Comparison of ENCODE assay signal across 9 mouse cellular contexts in the genomic region with DNA sequence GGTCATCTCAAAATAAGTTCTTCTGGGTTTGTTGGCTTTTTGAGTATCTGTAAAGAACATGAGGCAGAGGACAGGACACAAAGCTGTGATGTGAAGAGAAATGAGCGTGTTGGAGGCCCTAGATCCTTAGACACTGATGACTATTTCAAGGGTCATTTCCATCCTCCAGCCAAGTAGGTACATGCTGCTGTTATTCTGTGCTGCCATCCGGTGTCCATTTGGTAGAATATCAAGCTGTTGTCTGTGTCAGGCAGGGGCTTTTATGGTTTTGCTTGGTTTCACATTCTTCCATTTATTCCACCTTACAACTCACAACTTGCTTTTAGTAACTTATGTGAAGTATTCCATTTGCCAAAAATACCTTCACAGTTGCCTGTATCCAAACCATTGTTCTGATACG.
DNase-seq lines count a peak whose midpoint lies in the region; ATAC-seq and TF ChIP-seq lines count a peak whose summit lies in the region.
"Had no signal": no experiment of that assay in that cellular context is flagged by ENCODE, and none has a peak within 500 bp of the region (broad histone marks: within the 10 kb centered on the region; RNA-seq: fewer than 3 reads in every experiment).

No protein-coding gene starts in this region.

- no peak overlapping the region for H3K4me2 ChIP-seq in midbrain, embryonic 11.5 days
- no peak overlapping the region for H3K4me2 ChIP-seq in midbrain, embryonic 13.5 days (replicated peaks)
- H3K4me2 ChIP-seq: midbrain, embryonic 12.5 days had no signal

- TF ChIP-seq POLR2A in heart, adult 2 months (IDR thresholded peaks at IDR 0.05; ENCODE audit: insufficient read depth, low read depth, low read length) = no peak
- no peak for TF ChIP-seq POLR2A in lung, adult 2 months (IDR thresholded peaks at IDR 0.05; ENCODE audit: borderline replicate concordance, extremely low read depth, low read depth, low read length)
- TF ChIP-seq POLR2A in thymus, adult 2 months (IDR thresholded peaks at IDR 0.05; ENCODE audit: control insufficient read depth, extremely low read depth, insufficient read depth, low read length, poor library complexity) = no peak

- no peaks in the 10 kb centered on the region for H3K79me2 ChIP-seq in heart, adult 2 months (replicated peaks; ENCODE audit: control insufficient read depth, insufficient read depth, low read length)

- no peaks in the 10 kb centered on the region for H3K27me3 ChIP-seq in heart, adult 2 months (ENCODE audit: control insufficient read depth, insufficient read depth, low read length)
- no peaks in the 10 kb centered on the region for H3K27me3 ChIP-seq in midbrain, embryonic 11.5 days (ENCODE audit: control insufficient read depth, insufficient read depth, low read length)
- H3K27me3 ChIP-seq in midbrain, embryonic 13.5 days = no peaks in the 10 kb centered on the region
- H3K27me3 ChIP-seq in thymus, adult 2 months (ENCODE audit: control insufficient read depth, insufficient read depth, low read length) = no peaks in the 10 kb centered on the region

- H3K4me3 ChIP-seq in heart, adult 2 months = no peak overlapping the region
- no peak overlapping the region for H3K4me3 ChIP-seq in midbrain, embryonic 11.5 days (ENCODE audit: low read depth, low read length)
- no peak overlapping the region for H3K4me3 ChIP-seq in midbrain, embryonic 13.5 days (replicated peaks)
- H3K4me3 ChIP-seq in lung, adult 2 months (replicated peaks; ENCODE audit: extremely low read depth, low read depth, low read length) = no peak overlapping the region
- H3K4me3 ChIP-seq in thymus, adult 2 months (ENCODE audit: control insufficient read depth, insufficient read depth, low read length) = no peak overlapping the region
- H3K4me3 ChIP-seq: midbrain, embryonic 12.5 days had no signal

- no peaks in the 10 kb centered on the region for H3K9me3 ChIP-seq in midbrain, embryonic 11.5 days (ENCODE audit: control insufficient read depth, low read length)
- no peaks in the 10 kb centered on the region for H3K9me3 ChIP-seq in midbrain, embryonic 13.5 days
- H3K9me3 ChIP-seq: midbrain, embryonic 12.5 days had no signal

- intact Hi-C loops in heart, adult 2 months (cut with DNase I) = no loop called here
- intact Hi-C loops in heart, postnatal 25 days (cut with DNase I) = loop anchor here (5.0 kb wide), 1 partner anchor 129 kb away; no protein-coding TSS in a partner anchor

- no peak for TF ChIP-seq EP300 in heart, adult 2 months (IDR thresholded peaks at IDR 0.05; ENCODE audit: insufficient read depth, low read depth, low read length)

- TF ChIP-seq CTCF in heart, adult 2 months (IDR thresholded peaks at IDR 0.05) = peak; percentile 64
- 0 out of 2 replicates have a peak, but pooled peaks have one; percentile 9 for TF ChIP-seq CTCF in lung, adult 2 months (IDR thresholded peaks at IDR 0.05; ENCODE audit: insufficient read depth, low read length)
- no peak for TF ChIP-seq CTCF in thymus, adult 2 months (IDR thresholded peaks at IDR 0.05; ENCODE audit: borderline replicate concordance, control insufficient read depth, extremely low read depth, insufficient read depth, low read length, poor library complexity)

- no peaks in the 10 kb centered on the region for H3K4me1 ChIP-seq in heart, adult 2 months (ENCODE audit: control insufficient read depth, insufficient read depth, low read length)
- no peaks in the 10 kb centered on the region for H3K4me1 ChIP-seq in midbrain, embryonic 11.5 days (ENCODE audit: control insufficient read depth, insufficient read depth, low read length)
- H3K4me1 ChIP-seq in midbrain, embryonic 13.5 days (replicated peaks) = no peaks in the 10 kb centered on the region
- no peaks in the 10 kb centered on the region for H3K4me1 ChIP-seq in lung, adult 2 months (ENCODE audit: control insufficient read depth, insufficient read depth, low read length)
- no peaks in the 10 kb centered on the region for H3K4me1 ChIP-seq in thymus, adult 2 months (replicated peaks; ENCODE audit: control insufficient read depth, insufficient read depth, low read length)
- H3K4me1 ChIP-seq: midbrain, embryonic 12.5 days had no signal

- no peak for DNase-seq in heart, adult 2 months
- DNase-seq in heart, postnatal 25 days (ENCODE audit: low spot score) = no peak
- DNase-seq in midbrain, embryonic 11.5 days (ENCODE audit: low spot score, missing footprints) = no peak
- peak; percentile 5 for DNase-seq in adipocyte (ENCODE audit: low spot score)
- DNase-seq in lung, adult 2 months = no peak
- DNase-seq in urinary bladder, postnatal 10 days (ENCODE audit: low spot score) = no peak
- no peak for DNase-seq in thymus, adult 2 months

- 0 out of 2 replicates have a peak, but pooled peaks have one; percentile 19 for ATAC-seq in midbrain, embryonic 11.5 days (ENCODE audit: low FRiP score)
- no peak for ATAC-seq in midbrain, embryonic 13.5 days

- 59% methylated on average over 3 of the region's 3 CpGs for WGBS in heart, adult 2 months
- WGBS in midbrain, embryonic 11.5 days = 58% methylated on average over 3 of the region's 3 CpGs
- 62% methylated on average over 3 of the region's 3 CpGs for WGBS in midbrain, embryonic 13.5 days
- WGBS in lung, adult 2 months = 64% methylated on average over 3 of the region's 3 CpGs
- WGBS in thymus, adult 2 months = 96% methylated on average over 3 of the region's 3 CpGs

- H3K9ac ChIP-seq in heart, adult 2 months (ENCODE audit: low read depth, low read length) = no peak overlapping the region
- H3K9ac ChIP-seq in midbrain, embryonic 11.5 days (ENCODE audit: low read length) = no peak overlapping the region
- H3K9ac ChIP-seq in midbrain, embryonic 13.5 days (replicated peaks) = no peak overlapping the region
- H3K9ac ChIP-seq: midbrain, embryonic 12.5 days had no signal

- H3K36me3 ChIP-seq in heart, adult 2 months (ENCODE audit: control insufficient read depth, insufficient read depth, low read length) = no peaks in the 10 kb centered on the region
- H3K36me3 ChIP-seq in midbrain, embryonic 11.5 days (ENCODE audit: control insufficient read depth, insufficient read depth, low read length) = no peaks in the 10 kb centered on the region
- H3K36me3 ChIP-seq in midbrain, embryonic 13.5 days = no peaks in the 10 kb centered on the region
- peaks cover 2% of the 10 kb centered on the region; the same call in 1 of the 2 replicates for H3K36me3 ChIP-seq in thymus, adult 2 months (ENCODE audit: control insufficient read depth, insufficient read depth, low read length)
- H3K36me3 ChIP-seq: midbrain, embryonic 12.5 days had no signal

- H3K27ac ChIP-seq in heart, adult 2 months = no peak overlapping the region
- H3K27ac ChIP-seq in midbrain, embryonic 11.5 days (ENCODE audit: low read depth, low read length) = no peak overlapping the region
- H3K27ac ChIP-seq in midbrain, embryonic 13.5 days = no peak overlapping the region
- H3K27ac ChIP-seq in thymus, adult 2 months (ENCODE audit: control insufficient read depth, insufficient read depth, low read length) = no peak overlapping the region
- H3K27ac ChIP-seq: midbrain, embryonic 12.5 days had no signal
